ENCODE assay signal across 21 mouse cellular contexts in the genomic region with DNA sequence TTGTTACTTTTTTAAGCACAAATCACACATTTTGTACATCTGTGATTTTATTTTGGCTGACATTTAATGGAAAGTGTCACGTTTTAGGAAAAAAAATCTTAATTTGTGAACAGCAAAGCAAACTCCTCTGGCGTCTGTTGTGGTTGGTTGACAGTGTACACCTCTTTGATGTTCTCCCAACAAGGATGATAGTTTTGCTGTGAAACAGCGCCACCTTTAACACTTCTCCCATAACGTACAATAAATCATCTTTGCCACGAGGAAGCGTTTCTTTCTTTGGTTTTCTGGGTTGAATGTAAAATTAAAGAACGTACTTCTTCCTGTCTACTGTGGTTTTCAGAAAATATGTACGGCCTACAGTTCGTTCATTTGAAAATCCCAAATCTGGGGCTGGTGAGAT. TPM values are rescaled to one million over a fixed set of nuclear protein-coding genes. Genes with fewer than 3 reads are reported as not detected.
A peak's percentile ranks its signal among the peaks of the same experiment; 100 is the strongest.
DNase-seq lines count a peak whose midpoint lies in the region; ATAC-seq and TF ChIP-seq lines count a peak whose summit lies in the region.
"Had no signal": no experiment of that assay in that cellular context is flagged by ENCODE, and none has a peak within 500 bp of the region (broad histone marks: within the 10 kb centered on the region; RNA-seq: fewer than 3 reads in every experiment).

No protein-coding gene starts in this region.

- H3K4me1 ChIP-seq in heart, embryonic 10.5 days = no peaks in the 10 kb centered on the region
- no peaks in the 10 kb centered on the region for H3K4me1 ChIP-seq in thymus, adult 2 months (replicated peaks; ENCODE audit: control insufficient read depth, insufficient read depth, low read length)
- H3K4me1 ChIP-seq: embryonic facial prominence, embryonic 13.5 days; forebrain, embryonic 12.5 days; hindbrain, embryonic 12.5 days had no signal

- WGBS in heart, embryonic 10.5 days = 93% methylated on average over 9 of the region's 9 CpGs
- WGBS in thymus, adult 2 months = 9% methylated on average over 9 of the region's 9 CpGs

- no peak for TF ChIP-seq CTCF in thymus, adult 2 months (IDR thresholded peaks at IDR 0.05; ENCODE audit: borderline replicate concordance, control insufficient read depth, extremely low read depth, insufficient read depth, low read length, poor library complexity)

- peak; percentile 14 for DNase-seq in heart, embryonic 10.5 days (ENCODE audit: low spot score)
- DNase-seq in heart, postnatal 36 days = no peak
- peak; percentile 41 for DNase-seq in thymus, adult 2 months
- DNase-seq in thymus, adult 18-20 months = no peak
- DNase-seq in thymus, postnatal 25 days = peak; percentile 28
- no peak for DNase-seq in frontal cortex, postnatal 10 days (ENCODE audit: low spot score in 2 of 2)
- DNase-seq in testis, postnatal 14 days (ENCODE audit: low spot score) = no peak
- DNase-seq: adrenal gland, adult 2 months; adrenal gland, postnatal 25 days; cerebellum, adult 18-20 months; cerebellum, adult 9-11 months; cerebellum, postnatal 36 days; gastrocnemius, postnatal 25 days; heart, postnatal 4 days had no signal

- no peak overlapping the region for H3K4me3 ChIP-seq in heart, embryonic 10.5 days
- no peak overlapping the region for H3K4me3 ChIP-seq in thymus, adult 2 months (ENCODE audit: control insufficient read depth, insufficient read depth, low read length)
- H3K4me3 ChIP-seq: embryonic facial prominence, embryonic 13.5 days; forebrain, embryonic 12.5 days; heart, embryonic 13.5 days; hindbrain, embryonic 12.5 days had no signal

- H3K27ac ChIP-seq in heart, embryonic 10.5 days = no peak overlapping the region
- H3K27ac ChIP-seq in thymus, adult 2 months (ENCODE audit: control insufficient read depth, insufficient read depth, low read length) = no peak overlapping the region
- H3K27ac ChIP-seq: embryonic facial prominence, embryonic 13.5 days; forebrain, embryonic 12.5 days; heart, embryonic 13.5 days; hindbrain, embryonic 12.5 days; hindbrain, postnatal 0 days had no signal

- no peak for TF ChIP-seq POLR2A in thymus, adult 2 months (IDR thresholded peaks at IDR 0.05; ENCODE audit: control insufficient read depth, extremely low read depth, insufficient read depth, low read length, poor library complexity)

- H3K36me3 ChIP-seq in heart, embryonic 10.5 days = peaks cover 19% of the 10 kb centered on the region
- H3K36me3 ChIP-seq in thymus, adult 2 months (ENCODE audit: control insufficient read depth, insufficient read depth, low read length) = peaks cover 9% of the 10 kb centered on the region; the same call in 1 of the 2 replicates

- no peaks in the 10 kb centered on the region for H3K9me3 ChIP-seq in heart, embryonic 10.5 days
- H3K9me3 ChIP-seq: embryonic facial prominence, embryonic 13.5 days; forebrain, embryonic 12.5 days; heart, embryonic 13.5 days; hindbrain, embryonic 12.5 days had no signal

- no peaks in the 10 kb centered on the region for H3K27me3 ChIP-seq in heart, embryonic 10.5 days (ENCODE audit: insufficient read depth, poor library complexity, severe bottlenecking)
- no peaks in the 10 kb centered on the region for H3K27me3 ChIP-seq in thymus, adult 2 months (ENCODE audit: control insufficient read depth, insufficient read depth, low read length)
- H3K27me3 ChIP-seq: embryonic facial prominence, embryonic 13.5 days; forebrain, embryonic 12.5 days; heart, embryonic 13.5 days; hindbrain, embryonic 12.5 days had no signal

- intact Hi-C loops in heart, postnatal 36 days (cut with DNase I) = no loop called here

- ATAC-seq in activated CD4-positive, CD25-positive, alpha-beta regulatory T cell, adult 4 months = peak; percentile 14
- ATAC-seq: forebrain, embryonic 16.5 days; hindbrain, postnatal 0 days had no signal

RNA-seq across cellular contexts. Expression of gene Rab33b, which starts 11.9 kb away (rescaled TPM):
- 15.6 and 16.3 TPM in 2 replicates for polyA plus RNA-seq in heart, embryonic 10.5 days (2016; fragmentation: Nextera tagmentation; extraction: Ambion mirVana)
- 10 to 100 TPM; 10.8 to 11.5 TPM for total RNA-seq in heart, postnatal 36 days (2021)
- polyA plus RNA-seq in thymus, adult 2 months (2012; rRNA removed) = 15.6 and 17.1 TPM in 2 replicates
- polyA plus RNA-seq in activated CD4-positive, CD25-positive, alpha-beta regulatory T cell, adult 4 months (2017; shearing (Covaris generic)) = 10 to 100 TPM; 20.1 to 20.8 TPM

Comparison
In these comparisons a context has a peak if more than half of its experiments do, and no peak if none do; other contexts are left out.
1. DNase-seq: peak in heart, embryonic 10.5 days (single experiment), thymus, adult 2 months (single experiment) and thymus, postnatal 25 days (single experiment); none in heart, postnatal 36 days (0 of 2), thymus, adult 18-20 months (0 of 2), frontal cortex, postnatal 10 days (0 of 2) and testis, postnatal 14 days (single experiment).